Mouse (Mus musculus) v-Abl transformed pro-B cells (cell line): Measurements from ENCODE around the gene Hapln3.

ENCODE experiments used
- in situ Hi-C, 2 experiments: fragments of 400-800 bp; cut with MboI; formaldehyde crosslinking; loops; one replicate each; pipeline ENCODE4 v1.15.1; 2025; ENCODE audit not compliant: unreplicated experiment in 2 of 2

The Hapln3 gene

GRCm38 (mm10) chr7:79080572-79081399, 50.0 kb downstream of the Hapln3 start:
- in situ Hi-C loops, result loop anchor here in 1 of 2 experiments (5.0 to 10.0 kb wide), 2 partner anchors 158 to 286 kb away; no protein-coding TSS in a partner anchor

GRCm38 (mm10) chr7:79079212-79079611, 51.6 kb downstream of the Hapln3 start:
- in situ Hi-C loops, result loop anchor here in 1 of 2 experiments (5.0 kb wide), 2 partner anchors 157 to 287 kb away; no protein-coding TSS in a partner anchor

GRCm38 (mm10) chr7:79068231-79068630, 62.6 kb downstream of the Hapln3 start:
- in situ Hi-C loops, result no loop called here

GRCm38 (mm10) chr7:79067466-79067865, 63.4 kb downstream of the Hapln3 start:
- in situ Hi-C loops, result no loop called here
